Mouse (Mus musculus) erythroid progenitor cell, adult 5-6 weeks (primary cell): ENCODE data around the gene Grik4. TPM values are rescaled to one million over a fixed set of nuclear protein-coding genes. Genes with fewer than 3 reads are reported as not detected.

Experiments
- ATAC-seq: replicated peaks from 2 replicates; pipeline ENCODE4 v1.8.0; 2016; ENCODE audit warnings: moderate number of reproducible peaks, mild to moderate bottlenecking, moderate TSS enrichment, inconsistent platforms; ENCODE audit not compliant: poor library complexity, low FRiP score, severe bottlenecking
- total RNA-seq, 2 experiments: library from RNA; stranded (forward) in 1 of 2; stranded (reverse) in 1 of 2; fragments of 150-400 nt in 1 of 2; fragments of 186-747, 209-891 nt in 1 of 2; gene quantifications; 2 replicates each; pipeline versions ENCODE4 v1.2.3 to v1.2.4; 2015 to 2017; ENCODE audit warnings: low replicate concordance in 2 of 2

The Grik4 gene
- total RNA-seq, 2 experiments from 2014 or later: not detected

DNA sequence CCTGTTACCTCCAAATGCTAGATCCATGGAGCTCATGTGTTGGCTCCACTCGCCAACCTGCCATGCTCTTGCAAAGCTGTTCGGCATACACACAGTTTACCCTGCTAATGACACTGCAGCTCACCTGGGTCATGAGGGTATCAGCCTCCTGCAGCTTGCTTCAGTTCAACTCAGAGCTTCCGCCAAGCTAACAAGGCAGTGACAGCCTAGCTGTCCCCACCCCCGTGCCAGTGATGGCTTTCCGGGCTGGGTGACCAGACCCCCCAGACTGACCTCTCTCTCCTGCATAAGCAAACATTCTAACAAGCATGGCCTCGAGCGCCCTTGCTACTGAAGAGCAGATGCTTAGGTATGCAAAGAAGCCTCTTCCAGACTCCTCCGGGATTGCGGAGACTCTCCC, 167.5 kb downstream of the Grik4 start:
- no peak for ATAC-seq

- ATAC-seq: no peak
These were observed 179.3 kb downstream of the Grik4 start for GRCm38 (mm10) chr9:42764823-42765560.

DNA sequence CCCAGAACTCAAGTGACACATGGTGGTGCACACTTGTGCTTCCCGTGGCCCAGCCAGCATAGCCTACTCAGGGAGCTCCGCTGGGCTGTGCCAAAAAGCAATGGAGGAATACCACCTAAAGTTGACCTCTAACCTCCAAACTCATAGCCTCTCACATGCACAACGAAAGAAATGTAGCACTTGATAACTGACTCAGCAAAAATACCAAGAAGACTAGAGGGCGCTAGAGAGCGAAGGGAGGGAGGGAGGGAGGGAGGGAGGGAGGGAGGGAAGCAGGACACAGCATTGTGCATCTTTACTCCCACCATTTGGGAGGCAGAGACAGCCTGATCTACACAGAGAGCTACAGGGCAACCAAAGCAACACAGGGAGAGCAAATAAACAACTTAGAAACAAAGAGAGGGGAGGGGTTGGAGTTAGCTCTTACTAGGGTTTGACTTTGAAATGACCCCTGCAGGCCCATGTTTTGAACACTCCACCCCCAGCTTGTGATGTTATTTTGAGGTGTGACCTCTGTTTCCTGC, 185.5 kb downstream of the Grik4 start:
- ATAC-seq: no peak

GRCm38 (mm10) chr9:42757012-42757640, 187.2 kb downstream of the Grik4 start:
- no peak for ATAC-seq

DNA sequence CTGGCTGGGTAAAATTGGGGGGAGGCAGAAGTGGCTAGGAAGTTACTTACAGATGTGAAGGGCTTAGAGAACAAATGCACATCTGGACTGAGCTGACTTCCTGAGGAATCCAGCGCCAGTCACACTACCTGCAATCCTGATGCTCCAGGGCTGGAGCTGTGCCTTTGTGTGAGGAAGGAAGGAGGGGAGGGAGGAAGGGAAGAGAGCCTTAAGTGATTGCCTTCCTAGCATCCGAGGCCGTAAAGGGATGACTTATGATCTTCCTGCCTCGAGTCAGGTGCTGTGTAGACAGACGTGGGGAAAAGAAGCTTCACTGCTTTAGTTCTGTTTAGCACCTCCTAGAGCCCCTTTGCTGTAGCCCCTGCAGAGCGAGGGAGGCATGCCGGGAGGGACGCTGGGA, 189.6 kb downstream of the Grik4 start:
- no peak for ATAC-seq

GRCm38 (mm10) chr9:42751160-42751559, 193.1 kb downstream of the Grik4 start:
- ATAC-seq: no peak

DNA sequence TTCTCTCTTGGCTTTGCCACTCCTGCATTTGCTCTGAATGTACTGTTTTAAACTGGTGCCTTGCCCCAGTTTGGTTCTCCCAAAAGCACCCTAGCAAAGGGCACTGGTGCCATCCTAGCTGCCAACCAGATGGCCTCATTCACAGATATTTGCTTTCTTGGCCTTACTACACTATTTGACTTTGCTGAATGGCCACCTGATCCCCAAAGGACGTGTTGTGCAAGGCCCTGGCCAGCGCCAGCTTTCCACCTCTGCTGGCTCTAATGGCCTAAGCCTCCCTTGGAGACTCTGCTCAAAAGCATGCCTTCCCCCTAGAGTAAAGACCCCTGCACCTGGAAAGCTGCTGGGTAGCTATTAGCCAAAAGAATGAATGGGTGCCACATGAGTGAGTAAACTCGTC, 194.1 kb downstream of the Grik4 start:
- no peak for ATAC-seq

GRCm38 (mm10) chr9:42745982-42746381, 198.3 kb downstream of the Grik4 start:
- ATAC-seq: no peak

DNA sequence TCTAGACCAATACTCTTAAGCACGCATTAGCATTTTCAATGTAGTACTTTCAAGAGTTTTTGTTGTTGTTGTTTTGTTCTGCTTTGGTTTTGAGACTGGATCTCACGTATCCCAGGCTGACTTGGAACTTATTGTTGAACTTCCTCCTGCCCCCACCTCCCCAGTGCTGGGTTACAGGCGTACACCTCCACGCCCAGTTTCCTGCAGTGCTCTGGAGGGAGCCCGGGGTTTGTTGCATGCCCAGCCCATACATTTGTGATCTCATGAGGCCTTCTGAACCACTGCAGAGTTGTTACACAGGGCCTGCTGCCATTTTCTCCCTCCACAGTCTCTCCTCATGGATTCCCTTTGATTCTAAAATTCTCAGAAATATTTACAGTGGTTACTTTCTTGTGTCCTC, 201.9 kb downstream of the Grik4 start:
- ATAC-seq: no peak

DNA sequence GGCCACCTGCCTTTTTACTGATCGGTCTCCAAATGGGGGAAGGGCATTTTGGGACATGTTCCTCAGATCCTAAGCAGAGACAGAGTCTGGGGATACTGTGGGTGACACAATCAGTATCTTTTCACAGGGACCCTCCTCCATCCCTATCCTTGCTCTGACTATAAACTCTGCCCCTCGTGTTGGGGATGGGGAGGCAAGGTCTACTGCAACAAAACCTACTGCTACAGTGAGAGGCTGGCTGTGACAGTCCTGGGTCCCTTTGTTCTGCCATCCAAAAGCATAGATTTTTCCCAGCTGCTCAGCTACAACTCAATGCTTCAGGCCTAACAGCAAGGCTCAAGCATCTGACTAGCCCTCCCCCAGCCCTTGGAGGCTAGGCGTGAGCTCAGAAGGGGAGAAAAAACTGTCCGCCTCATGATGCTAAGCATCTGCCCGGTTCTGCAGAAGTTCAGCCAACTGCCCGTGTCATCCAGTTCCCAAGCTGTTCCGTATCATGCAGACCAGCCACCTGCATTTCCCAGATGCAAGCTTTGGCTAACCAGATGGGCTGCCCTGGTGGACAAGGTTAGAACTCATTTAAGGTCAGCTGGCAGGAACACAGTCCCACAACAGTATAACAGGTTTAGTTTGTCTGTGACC, 207.5 kb downstream of the Grik4 start:
- no peak for ATAC-seq

DNA sequence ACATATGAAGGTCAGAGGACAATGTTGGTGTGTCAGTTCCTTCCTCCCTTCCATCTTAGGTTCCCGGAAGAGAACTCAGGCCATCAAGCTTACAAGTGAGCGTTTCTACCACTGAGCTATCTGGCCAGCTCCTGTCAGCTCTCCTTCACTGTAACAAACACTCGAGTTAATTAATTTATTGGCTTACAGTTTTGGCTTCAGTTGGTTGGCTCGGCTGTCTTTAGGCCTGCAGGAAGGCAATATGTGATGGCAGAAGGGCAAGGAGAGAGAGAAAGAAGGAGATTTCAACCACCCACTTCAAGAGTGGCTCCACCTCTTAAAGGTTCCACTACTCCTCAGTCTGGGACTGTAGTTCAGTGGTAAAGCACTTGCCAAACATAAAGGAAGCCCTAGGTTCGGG, 209.2 kb downstream of the Grik4 start:
- ATAC-seq: no peak

- no peak for ATAC-seq
These were observed 211.5 kb downstream of the Grik4 start for GRCm38 (mm10) chr9:42732731-42733318.

- no peak for ATAC-seq
These were observed 215.8 kb downstream of the Grik4 start for GRCm38 (mm10) chr9:42728472-42728871.

DNA sequence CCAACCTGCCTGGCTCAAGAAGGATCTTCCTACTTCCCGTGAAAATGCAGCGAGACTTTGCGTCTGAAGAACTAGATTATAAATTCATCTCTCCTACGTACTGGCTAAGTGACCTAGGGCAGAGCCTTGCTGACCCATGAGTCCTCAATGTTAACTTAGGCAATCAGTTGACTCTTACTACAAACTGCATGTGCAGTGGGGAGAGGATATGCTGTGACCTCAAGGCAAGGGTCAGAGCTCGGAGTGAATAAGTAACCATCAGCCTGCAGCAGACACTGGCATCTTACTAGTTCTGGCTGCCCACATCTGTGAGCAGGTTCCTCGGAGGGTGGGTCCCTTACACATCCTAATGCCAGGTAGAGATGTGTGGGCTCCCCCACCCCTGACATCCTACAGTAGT, 216.6 kb downstream of the Grik4 start:
- ATAC-seq: no peak

- no peak for ATAC-seq
These were observed 217.1 kb downstream of the Grik4 start for GRCm38 (mm10) chr9:42727186-42727585.

GRCm38 (mm10) chr9:42724099-42724498, 220.2 kb downstream of the Grik4 start:
- ATAC-seq: no peak

- no peak for ATAC-seq
These were observed 221.8 kb downstream of the Grik4 start for GRCm38 (mm10) chr9:42722501-42722900.

DNA sequence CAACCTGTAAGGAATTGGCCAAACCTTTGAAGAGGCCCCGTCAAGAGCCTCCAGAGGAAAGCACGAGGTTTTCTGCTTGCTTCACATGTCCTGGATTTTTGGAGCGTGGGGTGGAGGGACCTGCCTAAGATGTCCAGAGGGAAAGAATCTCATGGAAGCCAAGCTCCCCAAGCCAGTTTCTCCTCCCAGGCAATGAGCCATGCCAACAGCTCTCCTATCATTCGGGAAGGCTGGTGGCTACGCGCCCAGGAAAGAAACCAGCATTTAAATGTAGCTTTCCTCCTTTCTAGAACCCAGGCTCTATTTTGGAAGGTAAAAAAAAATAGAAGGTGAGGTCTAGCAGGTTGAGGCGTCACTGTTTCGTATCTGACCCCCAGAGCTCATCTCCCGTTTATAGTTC, 222.6 kb downstream of the Grik4 start:
- ATAC-seq: no peak

GRCm38 (mm10) chr9:42721146-42721545, 223.1 kb downstream of the Grik4 start:
- ATAC-seq: no peak

DNA sequence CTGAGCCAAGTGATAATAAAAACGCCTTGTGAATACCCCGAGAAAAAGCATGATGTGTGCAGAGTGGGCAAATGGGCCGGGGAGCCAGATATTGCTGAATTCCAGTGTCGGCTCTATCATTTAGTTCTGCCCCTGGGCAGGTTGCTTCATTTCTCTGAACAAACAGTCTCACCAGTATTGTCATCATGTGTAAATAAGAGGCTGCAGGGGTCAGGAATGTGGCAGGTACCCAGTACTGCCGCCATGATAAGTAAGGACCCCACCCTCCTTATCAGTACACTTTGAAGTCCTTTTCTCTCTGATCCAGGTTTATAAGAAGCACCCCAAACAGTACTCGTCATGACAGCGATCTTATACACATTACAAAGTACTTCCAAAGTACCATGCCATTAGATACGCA, 230.4 kb downstream of the Grik4 start:
- ATAC-seq: no peak

- no peak for ATAC-seq
These were observed 238.4 kb downstream of the Grik4 start for GRCm38 (mm10) chr9:42705848-42706247.
